Comparison of ENCODE assay signal across 38 mouse cellular contexts in the genomic region with DNA sequence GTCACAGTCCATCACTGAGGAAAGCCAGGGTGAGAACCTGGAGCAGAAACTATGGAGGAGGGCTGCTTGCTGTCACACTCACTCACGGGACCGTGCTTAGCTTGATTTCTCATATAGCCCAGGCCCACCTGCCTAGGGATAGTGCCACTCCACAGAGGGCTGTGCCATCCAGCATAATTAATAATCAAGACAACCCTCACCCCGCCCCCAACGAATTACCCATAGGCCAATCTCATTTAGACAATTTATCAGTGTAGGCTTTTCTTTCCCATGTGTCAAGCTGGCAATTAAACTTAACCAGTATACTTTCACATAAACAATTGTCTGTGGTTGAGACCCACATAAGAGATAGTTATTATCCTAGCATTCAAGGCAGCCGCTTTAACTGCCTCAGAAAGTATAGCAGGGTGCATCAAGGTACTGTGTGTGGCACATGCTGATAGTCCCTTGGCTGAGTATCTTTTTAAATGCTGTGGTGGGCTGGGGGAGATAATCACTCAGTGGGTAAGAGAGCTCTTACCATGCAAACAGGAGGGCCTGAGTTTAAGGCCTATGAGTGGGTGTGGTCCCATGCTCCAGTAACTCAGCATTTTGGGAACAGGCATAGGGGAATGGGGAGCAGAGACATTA. TPM values are rescaled to one million over a fixed set of nuclear protein-coding genes. Genes with fewer than 3 reads are reported as not detected.
DNase-seq lines count a peak whose midpoint lies in the region; ATAC-seq and TF ChIP-seq lines count a peak whose summit lies in the region.
"Had no signal": no experiment of that assay in that cellular context is flagged by ENCODE, and none has a peak within 500 bp of the region (broad histone marks: within the 10 kb centered on the region; RNA-seq: fewer than 3 reads in every experiment).

No protein-coding gene starts in this region.

- intact Hi-C loops in left cerebral cortex, postnatal 10 days (cut with DNase I), result no loop called here

- TF ChIP-seq CTCF in MEL (IDR thresholded peaks at IDR 0.05 in 2 of 3, conservative IDR thresholded peaks at IDR 0.05 in 1 of 3; ENCODE audit: control insufficient read depth in 1 of 3, insufficient read depth in 1 of 3, low read depth in 2 of 3, low read length in 3 of 3, poor library complexity in 1 of 3, severe bottlenecking in 1 of 3), result no peak

- no peak for DNase-seq in MEL (ENCODE audit: low read depth, low spot score)
- peak; percentile 38 for DNase-seq in c-Kit-positive CD71-positive TER-119-negative erythroid progenitor cells, embryonic 14.5 days (ENCODE audit: low read depth)
- DNase-seq in liver, embryonic 11.5 days (ENCODE audit: low spot score), result no peak
- DNase-seq in left cerebral cortex, postnatal 10 days (ENCODE audit: extremely low spot score in 1 of 2, low spot score in 2 of 2), result no peak
- no peak for DNase-seq in forebrain, embryonic 11.5 days (ENCODE audit: low spot score)
- DNase-seq in embryo, embryonic 9.5 days (ENCODE audit: extremely low spot score), result no peak
- DNase-seq in heart, adult 9 months (ENCODE audit: low spot score in 2 of 2), result no peak
- DNase-seq: adrenal gland, adult 2 months; adrenal gland, postnatal 36 days; cerebellum, adult 18-20 months; gastrocnemius, postnatal 36 days; heart, adult 18-20 months; heart, postnatal 10 days; kidney, adult 18-20 months; left cerebral cortex, postnatal 4 days; lung, embryonic 14.5 days; lung, postnatal 14 days; right cerebral cortex, postnatal 4 days had no signal

- no peak overlapping the region for H3K27ac ChIP-seq in MEL (ENCODE audit: control insufficient read depth, low read depth, low read length)
- peak overlapping the region; percentile 93 for H3K27ac ChIP-seq in liver, embryonic 11.5 days (ENCODE audit: low read depth, low read length)
- H3K27ac ChIP-seq in liver, embryonic 16.5 days (ENCODE audit: low read length), result peak overlapping the region; percentile 55
- H3K27ac ChIP-seq in forebrain, embryonic 11.5 days (ENCODE audit: low read depth, low read length), result no peak overlapping the region
- H3K27ac ChIP-seq: embryonic facial prominence, embryonic 10.5 days; embryonic facial prominence, embryonic 15.5 days; forebrain, embryonic 13.5 days; heart, embryonic 13.5 days; kidney, embryonic 15.5 days; left cerebral cortex, adult 2 months; midbrain, embryonic 12.5 days; neural tube, embryonic 12.5 days had no signal

- TF ChIP-seq EP300 in MEL (IDR thresholded peaks at IDR 0.05; ENCODE audit: low read depth in 1 of 2, low read length in 2 of 2), result peak in 1 of 2 experiments; percentile 46; a peak in 1 of 4 replicates

- no peaks in the 10 kb centered on the region for H3K27me3 ChIP-seq in MEL (ENCODE audit: control insufficient read depth in 1 of 2, insufficient read depth in 2 of 2, low read length in 2 of 2)
- H3K27me3 ChIP-seq in liver, embryonic 11.5 days (replicated peaks; ENCODE audit: control insufficient read depth, insufficient read depth, low read length), result 0 out of 2 replicates have a peak, but pooled peaks cover 3% of the 10 kb centered on the region
- H3K27me3 ChIP-seq in liver, embryonic 16.5 days (ENCODE audit: control insufficient read depth, insufficient read depth, low read depth, low read length), result no peaks in the 10 kb centered on the region
- peaks cover 6% of the 10 kb centered on the region; the same call in 1 of the 2 replicates for H3K27me3 ChIP-seq in forebrain, embryonic 11.5 days (ENCODE audit: control insufficient read depth, insufficient read depth, low read length)

- no peak for TF ChIP-seq RAD21 in MEL (IDR thresholded peaks at IDR 0.05; ENCODE audit: low read depth, low read length)

- H3K79me2 ChIP-seq in MEL (ENCODE audit: control insufficient read depth, insufficient read depth, low read length, poor library complexity), result no peaks in the 10 kb centered on the region

- H3K9me3 ChIP-seq in MEL (replicated peaks; ENCODE audit: insufficient read depth, low read length), result no peaks in the 10 kb centered on the region
- no peaks in the 10 kb centered on the region for H3K9me3 ChIP-seq in liver, embryonic 11.5 days (ENCODE audit: control insufficient read depth, low read length)
- H3K9me3 ChIP-seq in liver, embryonic 16.5 days (replicated peaks; ENCODE audit: control insufficient read depth, low read length), result no peaks in the 10 kb centered on the region
- H3K9me3 ChIP-seq in forebrain, embryonic 11.5 days (ENCODE audit: control insufficient read depth, low read length), result no peaks in the 10 kb centered on the region
- H3K9me3 ChIP-seq: embryonic facial prominence, embryonic 10.5 days; embryonic facial prominence, embryonic 15.5 days; forebrain, embryonic 13.5 days; heart, embryonic 13.5 days; kidney, embryonic 15.5 days; midbrain, embryonic 12.5 days; neural tube, embryonic 12.5 days had no signal

- H3K4me3 ChIP-seq in MEL (ENCODE audit: control insufficient read depth in 1 of 2, insufficient read depth in 1 of 2, low read depth in 2 of 2, low read length in 2 of 2), result no peak overlapping the region
- peak overlapping the region; percentile 56 for H3K4me3 ChIP-seq in liver, embryonic 11.5 days (ENCODE audit: low read depth, low read length)
- no peak overlapping the region for H3K4me3 ChIP-seq in liver, embryonic 16.5 days (ENCODE audit: low read depth, low read length)
- H3K4me3 ChIP-seq in forebrain, embryonic 11.5 days (ENCODE audit: low read depth, low read length), result no peak overlapping the region
- H3K4me3 ChIP-seq: embryonic facial prominence, embryonic 10.5 days; embryonic facial prominence, embryonic 15.5 days; forebrain, embryonic 13.5 days; heart, embryonic 13.5 days; kidney, embryonic 15.5 days; left cerebral cortex, adult 2 months; midbrain, embryonic 12.5 days; myocyte; neural tube, embryonic 12.5 days had no signal

- peak; percentile 95 for ATAC-seq in liver, embryonic 11.5 days (replicated peaks; ENCODE audit: low FRiP score)
- ATAC-seq in liver, embryonic 16.5 days (ENCODE audit: low read depth), result peak; percentile 85
- no peak for ATAC-seq in forebrain, embryonic 11.5 days (replicated peaks; ENCODE audit: low FRiP score)
- ATAC-seq: activated CD4-positive, CD25-positive, alpha-beta regulatory T cell, adult 4 months; forebrain, embryonic 13.5 days; hindbrain, embryonic 16.5 days had no signal

- no peak overlapping the region for H3K9ac ChIP-seq in MEL (ENCODE audit: control insufficient read depth, low read depth, low read length, poor library complexity, severe bottlenecking)
- peak overlapping the region; percentile 71 for H3K9ac ChIP-seq in liver, embryonic 11.5 days (ENCODE audit: low read depth, low read length)
- no peak overlapping the region for H3K9ac ChIP-seq in liver, embryonic 16.5 days (ENCODE audit: low read depth, low read length)
- no peak overlapping the region for H3K9ac ChIP-seq in forebrain, embryonic 11.5 days (ENCODE audit: low read length)
- H3K9ac ChIP-seq: embryonic facial prominence, embryonic 15.5 days; forebrain, embryonic 13.5 days; heart, embryonic 13.5 days; kidney, embryonic 15.5 days; lung, embryonic 14.5 days; midbrain, embryonic 12.5 days; neural tube, embryonic 12.5 days had no signal

- no peak for TF ChIP-seq POLR2A in MEL (IDR thresholded peaks at IDR 0.05; ENCODE audit: control insufficient read depth in 1 of 2, insufficient read depth in 1 of 2, low read depth in 1 of 2, low read length in 2 of 2, poor library complexity in 1 of 2)

- WGBS in liver, embryonic 11.5 days, result 53% methylated on average over 5 of the region's 5 CpGs
- WGBS in liver, embryonic 16.5 days (ENCODE audit: insufficient replicate concordance), result 20% methylated on average over 5 of the region's 5 CpGs
- 92% methylated on average over 5 of the region's 5 CpGs for WGBS in forebrain, embryonic 11.5 days

- H3K4me2 ChIP-seq in liver, embryonic 11.5 days, result peak overlapping the region; percentile 73
- peak overlapping the region; percentile 69; the same call in 1 of the 2 replicates for H3K4me2 ChIP-seq in liver, embryonic 16.5 days (ENCODE audit: low read depth, low read length)
- H3K4me2 ChIP-seq in forebrain, embryonic 11.5 days (ENCODE audit: low read depth, low read length, severe bottlenecking), result no peak overlapping the region
- H3K4me2 ChIP-seq: embryonic facial prominence, embryonic 15.5 days; forebrain, embryonic 13.5 days; heart, embryonic 13.5 days; kidney, embryonic 15.5 days; lung, embryonic 14.5 days; midbrain, embryonic 12.5 days; neural tube, embryonic 12.5 days had no signal

- no peaks in the 10 kb centered on the region for H3K36me3 ChIP-seq in MEL (ENCODE audit: control insufficient read depth in 1 of 2, insufficient read depth in 2 of 2, low read length in 2 of 2)
- H3K36me3 ChIP-seq in liver, embryonic 11.5 days (ENCODE audit: control insufficient read depth, insufficient read depth, low read length), result no peaks in the 10 kb centered on the region
- no peaks in the 10 kb centered on the region for H3K36me3 ChIP-seq in liver, embryonic 16.5 days (ENCODE audit: control insufficient read depth, insufficient read depth)
- no peaks in the 10 kb centered on the region for H3K36me3 ChIP-seq in forebrain, embryonic 11.5 days (ENCODE audit: control insufficient read depth, insufficient read depth, low read length)
- H3K36me3 ChIP-seq: embryonic facial prominence, embryonic 10.5 days; embryonic facial prominence, embryonic 15.5 days; heart, embryonic 13.5 days; kidney, embryonic 15.5 days; midbrain, embryonic 12.5 days; neural tube, embryonic 12.5 days had no signal

- H3K4me1 ChIP-seq in MEL (ENCODE audit: control insufficient read depth in 1 of 2, insufficient read depth in 2 of 2, low read length in 2 of 2), result no peaks in the 10 kb centered on the region
- peaks cover 12% of the 10 kb centered on the region for H3K4me1 ChIP-seq in liver, embryonic 11.5 days (replicated peaks; ENCODE audit: control insufficient read depth, insufficient read depth, low read length)
- peaks cover 21% of the 10 kb centered on the region for H3K4me1 ChIP-seq in liver, embryonic 16.5 days (ENCODE audit: control insufficient read depth, low read depth, low read length)
- 0 out of 2 replicates have a peak, but pooled peaks cover 3% of the 10 kb centered on the region for H3K4me1 ChIP-seq in forebrain, embryonic 11.5 days (replicated peaks; ENCODE audit: control insufficient read depth, insufficient read depth, low read length)

RNA-seq across cellular contexts. Expression of gene Prss50, which starts 1.3 kb away (rescaled TPM):
- not detected in 2 replicates for total RNA-seq in MEL (2012; rRNA removed)
- polyA plus RNA-seq in MEL (2012; ENCODE audit: insufficient read depth in 1 of 2, insufficient read length in 2 of 2, low read depth in 1 of 2, low replicate concordance in 2 of 2, missing spikeins in 1 of 2), result not detected
- polyA plus RNA-seq in liver, embryonic 11.5 days (2014; fragmentation: Nextera tagmentation; extraction: Ambion mirVana), result 43.0 and 51.7 TPM in 2 replicates
- polyA plus RNA-seq in liver, embryonic 16.5 days (2015; fragmentation: Nextera tagmentation; extraction: Ambion mirVana), result 8.2 and 8.6 TPM in 2 replicates
- total RNA-seq in left cerebral cortex, postnatal 10 days (2021), result under 1 TPM in 1 of 2 experiments, not detected in 1; 0.58 TPM
- 0.17 and 0.19 TPM in 2 replicates for polyA plus RNA-seq in forebrain, embryonic 11.5 days (2014; fragmentation: Nextera tagmentation; extraction: Ambion mirVana)
- total RNA-seq: adrenal gland, adult 2 months; adrenal gland, postnatal 36 days; gastrocnemius, postnatal 36 days; heart, adult 18-20 months; heart, postnatal 10 days; left cerebral cortex, postnatal 4 days had no signal
- polyA plus RNA-seq: activated CD4-positive, CD25-positive, alpha-beta regulatory T cell, adult 4 months; adrenal gland, adult 2 months; lung, embryonic 14.5 days; midbrain, embryonic 12.5 days had no signal

RNA-seq across cellular contexts. Expression of gene Prss46, which starts 14.8 kb away (rescaled TPM):
- total RNA-seq in MEL (2012; rRNA removed), result not detected in 2 replicates
- polyA plus RNA-seq in MEL (2012; ENCODE audit: insufficient read depth in 1 of 2, insufficient read length in 2 of 2, low read depth in 1 of 2, low replicate concordance in 2 of 2, missing spikeins in 1 of 2), result not detected
- polyA plus RNA-seq in liver, embryonic 11.5 days (2014; fragmentation: Nextera tagmentation; extraction: Ambion mirVana), result not detected in 2 replicates
- polyA plus RNA-seq in liver, embryonic 16.5 days (2015; fragmentation: Nextera tagmentation; extraction: Ambion mirVana), result not detected in 2 replicates
- total RNA-seq in left cerebral cortex, postnatal 10 days (2021), result not detected
- not detected in 2 replicates for polyA plus RNA-seq in forebrain, embryonic 11.5 days (2014; fragmentation: Nextera tagmentation; extraction: Ambion mirVana)
- total RNA-seq: adrenal gland, adult 2 months; adrenal gland, postnatal 36 days; gastrocnemius, postnatal 36 days; heart, adult 18-20 months; heart, postnatal 10 days; layer of hippocampus, adult 18-20 months; left cerebral cortex, adult 2 months; left cerebral cortex, postnatal 4 days; megakaryocyte, adult 5-6 weeks; midbrain, postnatal 0 days had no signal
- polyA plus RNA-seq: activated CD4-positive, CD25-positive, alpha-beta regulatory T cell, adult 4 months; adrenal gland, adult 2 months; cortical plate, adult 2 months; embryonic facial prominence, embryonic 10.5 days; embryonic facial prominence, embryonic 15.5 days; forebrain, embryonic 13.5 days; heart, embryonic 13.5 days; hindbrain, embryonic 11.5 days; hindbrain, embryonic 16.5 days; intestine, embryonic 14.5 days; kidney, embryonic 15.5 days; limb, embryonic 14.5 days; lung, embryonic 14.5 days; midbrain, embryonic 12.5 days; neural tube, embryonic 12.5 days; spleen, adult 2 months had no signal

RNA-seq across cellular contexts. Expression of gene Als2cl, which starts 20.6 kb away (rescaled TPM):
- total RNA-seq in MEL (2012; rRNA removed), result not detected in 2 replicates
- polyA plus RNA-seq in MEL (2012; ENCODE audit: insufficient read depth in 1 of 2, insufficient read length in 2 of 2, low read depth in 1 of 2, low replicate concordance in 2 of 2, missing spikeins in 1 of 2), result under 1 TPM in 1 of 2 experiments, not detected in 1; 0.21 TPM
- 2.5 and 3.6 TPM in 2 replicates for polyA plus RNA-seq in liver, embryonic 11.5 days (2014; fragmentation: Nextera tagmentation; extraction: Ambion mirVana)
- 1.8 and 2.0 TPM in 2 replicates for polyA plus RNA-seq in liver, embryonic 16.5 days (2015; fragmentation: Nextera tagmentation; extraction: Ambion mirVana)
- total RNA-seq in left cerebral cortex, postnatal 10 days (2021), result 1 to 10 TPM; 7.8 to 8.4 TPM
- 0.71 and 1.1 TPM in 2 replicates for polyA plus RNA-seq in forebrain, embryonic 11.5 days (2014; fragmentation: Nextera tagmentation; extraction: Ambion mirVana)

RNA-seq across cellular contexts. Expression of gene Tmie, which starts 20.8 kb away (rescaled TPM):
- total RNA-seq in MEL (2012; rRNA removed), result not detected in 2 replicates
- not detected for polyA plus RNA-seq in MEL (2012; ENCODE audit: insufficient read depth in 1 of 2, insufficient read length in 2 of 2, low read depth in 1 of 2, low replicate concordance in 2 of 2, missing spikeins in 1 of 2)
- polyA plus RNA-seq in liver, embryonic 11.5 days (2014; fragmentation: Nextera tagmentation; extraction: Ambion mirVana), result 0.96 and 1.5 TPM in 2 replicates
- 2.0 and 2.8 TPM in 2 replicates for polyA plus RNA-seq in liver, embryonic 16.5 days (2015; fragmentation: Nextera tagmentation; extraction: Ambion mirVana)
- total RNA-seq in left cerebral cortex, postnatal 10 days (2021), result 1 to 10 TPM; 4.7 to 5.5 TPM
- 0.07 and 0.12 TPM in 2 replicates for polyA plus RNA-seq in forebrain, embryonic 11.5 days (2014; fragmentation: Nextera tagmentation; extraction: Ambion mirVana)
- total RNA-seq: megakaryocyte, adult 5-6 weeks had no signal

RNA-seq across cellular contexts. Expression of gene Prss45, which starts 24.7 kb away (rescaled TPM):
- not detected in 2 replicates for total RNA-seq in MEL (2012; rRNA removed)
- not detected for polyA plus RNA-seq in MEL (2012; ENCODE audit: insufficient read depth in 1 of 2, insufficient read length in 2 of 2, low read depth in 1 of 2, low replicate concordance in 2 of 2, missing spikeins in 1 of 2)
- polyA plus RNA-seq in liver, embryonic 11.5 days (2014; fragmentation: Nextera tagmentation; extraction: Ambion mirVana), result not detected in 2 replicates
- not detected in 2 replicates for polyA plus RNA-seq in liver, embryonic 16.5 days (2015; fragmentation: Nextera tagmentation; extraction: Ambion mirVana)
- under 1 TPM; 0.28 to 0.79 TPM for total RNA-seq in left cerebral cortex, postnatal 10 days (2021)
- not detected in 2 replicates for polyA plus RNA-seq in forebrain, embryonic 11.5 days (2014; fragmentation: Nextera tagmentation; extraction: Ambion mirVana)
- total RNA-seq: adrenal gland, adult 2 months; adrenal gland, postnatal 36 days; gastrocnemius, postnatal 36 days; heart, adult 18-20 months; heart, postnatal 10 days; megakaryocyte, adult 5-6 weeks had no signal
- polyA plus RNA-seq: activated CD4-positive, CD25-positive, alpha-beta regulatory T cell, adult 4 months; adrenal gland, adult 2 months; embryonic facial prominence, embryonic 10.5 days; embryonic facial prominence, embryonic 15.5 days; forebrain, embryonic 13.5 days; heart, embryonic 13.5 days; hindbrain, embryonic 11.5 days; intestine, embryonic 14.5 days; kidney, embryonic 15.5 days; limb, embryonic 14.5 days; lung, embryonic 14.5 days; midbrain, embryonic 12.5 days; myocyte; neural tube, embryonic 12.5 days; spleen, adult 2 months had no signal

Comparison
In these comparisons a context has a peak if more than half of its experiments do, and no peak if none do; other contexts are left out.
1. H3K27ac ChIP-seq: peak in liver, embryonic 11.5 days (single experiment) and liver, embryonic 16.5 days (single experiment); none in MEL (single experiment) and forebrain, embryonic 11.5 days (single experiment).